Mouse (Mus musculus) urinary bladder, adult 2 months (tissue): ENCODE results near the gene Tom1l2. TPM values are rescaled to one million over a fixed set of nuclear protein-coding genes. Genes with fewer than 3 reads are reported as not detected.

ENCODE experiments used
- DNase-seq: peaks from one replicate; pipeline ENCODE4 v3.0.0; 2022; ENCODE audit warnings: low spot score
- polyA plus RNA-seq: library from polyadenylated mRNA; depleted of rRNA; stranded (reverse); fragments of >200 nt; gene quantifications from 2 replicates; pipeline ENCODE4 v1.2.3, GENCODE M21; 2012; rRNA removed

Tom1l2 gene
- 71.5 and 86.7 TPM in 2 replicates for polyA plus RNA-seq

DNA sequence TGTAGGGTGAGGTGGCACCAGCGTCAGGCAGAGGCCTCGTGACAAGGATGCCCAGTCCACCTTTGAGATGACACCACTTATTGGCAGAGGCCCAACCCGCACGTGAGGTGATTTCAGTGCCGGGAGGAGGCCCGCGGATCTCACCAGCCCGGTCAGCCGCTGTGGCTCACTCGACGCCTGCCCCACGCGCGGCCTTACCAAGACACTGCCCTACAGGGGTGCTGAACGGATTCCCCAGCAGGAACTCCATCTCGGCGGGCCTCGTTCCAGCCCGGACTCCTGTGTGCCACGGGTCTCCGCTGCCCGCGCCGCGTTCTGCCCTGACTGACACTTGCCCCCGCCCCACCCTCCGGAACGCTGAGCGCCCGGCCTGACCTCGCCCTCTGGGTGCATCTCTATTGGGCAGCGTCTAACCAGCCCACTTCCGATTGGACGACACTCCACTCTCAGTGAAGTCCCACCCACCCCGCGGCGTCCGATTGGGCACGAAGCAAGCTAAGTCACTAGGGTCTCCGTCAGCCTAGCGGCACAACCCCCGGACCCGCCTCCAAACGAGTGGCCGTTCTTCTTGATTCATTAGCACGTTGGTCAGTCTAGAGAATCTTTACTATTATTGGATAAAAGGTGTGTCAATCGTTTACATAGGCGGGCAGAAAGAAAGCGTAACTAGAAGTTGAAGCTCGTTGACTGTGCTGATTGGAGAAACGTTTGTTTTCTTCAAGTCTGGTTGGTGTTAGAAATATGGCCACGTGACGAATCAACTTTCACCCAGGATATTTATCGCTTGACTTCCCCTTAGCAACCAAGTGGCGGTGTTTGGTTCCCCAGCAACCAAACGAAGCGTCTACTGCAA lies at the start of gene Tom1l2, which contains the start of gene Drc3:
Tom1l2 (minus strand) TSS at position 347 of the 853 bp plus-strand sequence.
Drc3 (plus strand) TSS at position 771 of the 853 bp plus-strand sequence.
- DNase-seq = peak; percentile 97

DNA sequence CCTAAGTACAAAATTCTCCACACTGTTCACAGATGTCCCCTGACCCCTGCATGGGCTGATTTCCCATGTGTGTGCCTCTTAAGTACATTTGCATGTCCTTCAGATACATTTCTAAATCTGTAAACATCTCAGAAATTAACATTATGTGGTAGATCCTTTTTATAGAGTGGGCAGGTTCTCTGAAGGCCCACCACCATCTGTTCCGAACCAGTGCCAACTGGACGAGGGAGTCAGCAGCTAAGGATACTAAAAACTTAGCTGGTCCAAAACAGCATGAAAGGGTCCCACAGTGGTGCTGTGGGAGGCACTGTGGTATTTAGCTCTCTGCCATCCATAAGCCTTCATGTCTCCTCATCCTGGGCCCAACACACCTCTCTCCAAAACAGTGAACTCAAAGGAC lies 44.5 kb upstream of the Tom1l2 start:
- DNase-seq = no peak

GRCm38 (mm10) chr11:60396546-60396945 lies 43.8 kb upstream of the Tom1l2 start:
- DNase-seq = no peak

- no peak for DNase-seq
These were observed 38.6 kb upstream of the Tom1l2 start for GRCm38 (mm10) chr11:60391346-60391745.

DNA sequence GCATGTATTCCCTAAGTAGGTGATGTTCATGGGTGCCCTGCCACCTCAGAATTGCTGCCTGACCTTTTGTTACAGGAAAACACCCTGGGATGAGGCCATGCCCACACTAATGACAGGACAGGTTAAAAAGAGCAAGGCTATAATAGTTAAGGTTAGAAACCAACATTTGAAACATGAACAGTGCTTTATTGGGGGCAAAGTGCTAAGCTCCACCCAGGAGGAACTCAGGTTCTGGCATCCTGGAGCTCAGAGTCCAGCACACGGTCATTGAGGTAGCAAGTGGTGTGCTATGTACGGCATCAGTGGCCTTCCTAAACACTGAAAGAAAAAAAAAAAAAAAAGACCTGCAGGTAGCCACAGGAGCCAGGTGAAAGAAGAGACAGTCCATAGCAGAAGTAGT lies 35.2 kb upstream of the Tom1l2 start:
- DNase-seq = no peak

DNA sequence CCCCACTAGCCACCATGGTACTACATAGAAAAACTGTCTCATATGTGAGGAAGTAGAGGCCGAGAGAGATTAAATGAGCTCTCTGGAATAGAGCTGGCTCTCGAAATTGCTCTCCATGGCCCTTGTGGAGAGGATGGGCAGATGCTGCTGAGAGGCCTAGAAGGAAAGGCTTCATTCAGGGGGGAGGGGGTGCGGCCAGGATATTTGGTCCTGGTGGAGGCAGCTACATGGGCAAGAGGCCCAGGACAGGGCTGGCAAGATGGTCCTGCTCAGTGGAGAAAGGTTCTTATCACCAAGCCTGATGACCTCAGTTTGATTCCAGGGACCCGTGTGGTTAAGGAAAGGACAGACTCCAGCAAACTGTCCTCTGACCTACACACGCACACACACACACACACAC lies 33.2 kb upstream of the Tom1l2 start:
- DNase-seq = no peak

DNA sequence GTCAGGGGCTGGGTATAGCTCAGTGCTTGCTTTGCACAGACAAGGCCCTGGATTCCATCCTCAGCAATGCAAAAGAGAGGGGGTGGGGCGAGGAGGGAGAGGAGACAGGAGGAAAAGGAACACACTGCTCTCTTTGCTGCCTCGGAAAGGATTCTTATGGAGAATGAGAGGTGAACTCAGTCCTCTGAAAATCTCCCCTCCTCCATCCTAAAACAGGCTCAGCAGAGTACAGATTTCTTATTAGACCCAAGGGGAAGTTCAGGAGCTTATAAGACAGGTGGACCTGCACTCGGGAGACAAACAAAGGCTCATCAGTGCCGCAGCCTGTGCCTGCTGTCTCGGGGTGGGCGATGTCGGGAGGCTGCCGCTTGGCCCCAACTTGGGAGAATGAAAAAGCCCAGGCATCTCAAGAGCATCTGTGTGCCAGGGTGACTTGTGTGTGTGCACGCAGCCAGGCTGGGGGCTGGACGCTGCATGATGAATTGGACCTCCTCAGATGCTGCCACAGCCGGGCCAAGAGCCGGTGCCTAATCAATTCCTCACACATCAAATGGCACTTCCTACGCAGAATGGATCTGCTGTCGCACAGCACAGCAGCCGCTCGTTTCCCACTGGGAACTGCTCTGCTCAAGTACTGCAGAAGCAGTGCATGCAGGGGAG lies 32.2 kb upstream of the Tom1l2 start:
- no peak for DNase-seq

GRCm38 (mm10) chr11:60383518-60383917 lies 30.8 kb upstream of the Tom1l2 start:
- no peak for DNase-seq

DNA sequence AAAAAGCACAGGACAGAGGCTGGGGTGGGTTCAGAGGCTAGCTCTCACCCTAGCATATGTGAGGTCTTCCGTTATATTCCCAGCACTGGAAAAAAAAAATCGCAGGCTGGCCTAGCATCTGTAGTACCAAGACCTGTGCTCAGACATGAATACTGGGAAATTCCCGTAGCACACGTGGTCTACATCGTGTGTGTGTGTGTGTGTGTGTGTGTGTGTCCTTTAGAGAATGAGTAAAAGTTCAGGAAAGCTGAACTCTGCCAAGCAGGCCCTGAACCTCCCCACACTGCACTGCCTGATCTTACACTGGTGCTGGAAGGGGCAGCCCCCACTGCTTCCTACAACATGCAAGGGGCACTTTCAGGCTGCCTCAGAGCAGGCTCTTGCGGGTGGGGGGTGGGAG lies 21.8 kb upstream of the Tom1l2 start:
- DNase-seq = no peak

- no peak for DNase-seq
These were observed 17.7 kb upstream of the Tom1l2 start for GRCm38 (mm10) chr11:60370431-60370830.

DNA sequence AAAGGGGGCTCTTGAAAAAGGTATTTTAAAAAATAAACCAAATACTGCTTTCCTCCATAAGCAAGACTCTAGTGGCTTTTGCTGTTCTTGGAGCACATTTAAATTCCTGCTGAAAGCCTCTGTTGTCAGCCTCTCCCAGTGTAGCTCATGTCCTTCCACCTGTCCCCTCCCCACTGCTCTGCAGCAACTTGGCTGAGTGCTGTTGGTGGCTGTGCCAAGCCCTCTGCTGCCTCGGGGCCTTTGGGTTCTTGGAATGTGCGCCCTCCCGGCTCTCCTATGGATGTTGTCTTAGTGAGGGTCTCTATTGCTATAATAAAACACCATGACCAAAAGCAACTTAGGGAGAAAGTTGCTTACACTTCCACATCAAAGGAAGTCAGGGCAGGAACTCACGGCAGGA lies 16.7 kb upstream of the Tom1l2 start:
- DNase-seq = no peak

GRCm38 (mm10) chr11:60368909-60369308 lies 16.2 kb upstream of the Tom1l2 start:
- no peak for DNase-seq

- no peak for DNase-seq
These were observed 14.6 kb upstream of the Tom1l2 start for GRCm38 (mm10) chr11:60367256-60367655.

GRCm38 (mm10) chr11:60366239-60367019 lies 13.7 kb upstream of the Tom1l2 start:
- DNase-seq = no peak

DNA sequence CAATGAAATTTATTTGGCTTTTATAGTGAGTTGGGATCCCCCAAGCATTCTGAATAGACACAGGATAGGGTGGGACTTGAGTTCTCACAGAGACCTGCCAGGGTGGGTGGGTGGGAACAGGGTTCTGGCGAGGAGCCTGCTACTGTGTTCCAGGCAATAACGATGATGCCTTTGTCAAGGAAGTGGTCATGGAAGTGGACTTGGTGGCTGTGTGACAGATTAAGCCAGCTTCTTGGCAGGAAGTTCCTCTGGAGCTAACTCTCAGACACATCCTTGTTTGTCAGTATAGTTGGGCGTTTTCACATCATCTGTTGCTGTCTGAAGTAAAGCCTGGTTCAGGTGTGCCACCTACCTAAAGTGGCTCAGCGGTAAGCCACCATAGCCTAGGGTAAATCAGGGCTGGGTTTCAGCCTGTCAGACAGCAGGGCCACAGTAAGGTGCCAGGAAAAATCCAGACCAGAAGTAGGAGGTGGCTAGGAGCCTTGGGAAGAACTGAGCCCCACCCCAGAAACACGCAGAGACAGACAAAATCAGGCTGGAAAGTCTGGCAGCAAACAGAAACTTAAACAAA lies 8.0 kb upstream of the Tom1l2 start:
- no peak for DNase-seq

DNA sequence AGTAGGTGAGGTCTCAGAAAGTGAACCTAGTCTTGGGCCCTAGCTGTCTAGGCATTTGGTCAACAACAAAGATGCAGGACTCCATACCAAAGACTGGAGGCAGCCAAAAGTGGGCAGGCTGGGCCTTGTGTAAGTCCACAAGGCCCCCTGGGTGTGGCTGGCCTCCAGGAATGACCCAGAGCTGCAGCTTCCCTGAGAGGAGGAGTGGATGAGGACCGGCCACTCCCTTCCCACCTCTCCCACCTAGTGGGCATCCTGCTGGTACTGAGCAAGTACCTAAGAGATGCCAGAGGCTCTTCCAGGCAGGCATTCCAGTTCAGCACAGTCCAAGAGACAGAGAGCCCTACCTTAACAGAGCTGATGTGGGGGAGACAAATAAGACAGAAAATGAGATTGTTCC lies 7.2 kb upstream of the Tom1l2 start:
- no peak for DNase-seq

DNA sequence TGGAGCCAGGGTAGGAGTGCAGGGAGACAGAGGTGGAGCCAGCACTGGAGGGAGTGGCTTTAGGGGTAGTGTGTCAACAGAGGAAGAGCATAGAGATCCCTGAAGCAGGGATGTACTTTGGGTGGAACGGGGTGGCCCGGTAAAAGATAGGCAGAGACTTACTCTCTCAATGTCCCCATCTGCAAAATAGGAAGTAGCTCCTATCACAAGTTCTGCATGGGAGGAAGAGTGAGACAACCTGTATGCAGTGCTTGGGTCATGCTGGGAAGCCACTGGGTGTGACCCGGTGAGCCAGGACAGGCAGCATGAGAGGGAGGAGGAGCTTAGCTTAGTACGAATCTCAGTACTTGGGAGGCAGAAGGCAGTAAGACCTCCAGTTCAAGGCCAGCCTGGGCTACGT lies 6.4 kb upstream of the Tom1l2 start:
- DNase-seq = no peak

- DNase-seq = no peak
These were observed 5.8 kb upstream of the Tom1l2 start for GRCm38 (mm10) chr11:60358548-60358947.

DNA sequence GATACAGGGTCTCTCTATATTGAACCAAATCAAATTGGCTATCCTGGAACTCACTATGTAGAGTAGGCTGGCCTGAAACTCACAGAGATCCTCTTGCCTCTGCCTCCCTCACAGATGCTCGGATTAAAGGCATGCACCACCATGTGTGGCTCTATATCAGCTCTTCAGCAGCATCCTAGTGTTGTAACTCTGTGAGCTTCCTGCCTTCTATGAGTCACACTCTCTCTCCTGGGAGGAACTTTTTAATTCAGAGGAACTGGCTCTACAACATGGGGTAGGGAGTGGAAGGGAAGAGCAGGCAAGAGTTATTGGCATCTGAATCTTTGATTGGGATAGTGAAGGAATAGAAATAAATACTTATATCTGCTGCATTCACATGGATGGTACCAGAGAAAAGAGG lies 4.4 kb upstream of the Tom1l2 start:
- no peak for DNase-seq

GRCm38 (mm10) chr11:60355952-60356351 lies 3.2 kb upstream of the Tom1l2 start:
- DNase-seq = no peak

DNA sequence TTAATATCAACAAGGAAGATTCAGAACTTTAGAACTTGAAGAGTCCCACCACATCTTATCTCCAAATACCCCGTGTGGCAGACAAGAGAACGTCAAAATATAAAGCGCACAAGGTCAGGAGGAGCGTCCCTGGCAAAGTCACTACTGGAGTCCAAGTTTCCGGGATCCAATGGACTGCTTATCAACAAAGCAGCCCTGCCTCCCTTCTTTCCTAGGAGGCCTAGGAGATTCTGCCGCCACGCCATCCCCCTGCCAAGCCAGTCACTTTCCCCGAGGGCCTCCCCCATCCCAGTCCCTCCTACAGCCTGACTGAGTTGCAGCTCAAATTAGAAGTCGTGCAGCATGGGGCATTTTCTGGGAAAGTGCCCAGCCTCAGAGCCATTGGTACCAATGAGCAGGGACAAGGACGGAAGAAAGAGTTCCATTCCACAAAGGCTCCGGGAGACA lies 757 bp downstream of the Tom1l2 start:
- DNase-seq = no peak

DNA sequence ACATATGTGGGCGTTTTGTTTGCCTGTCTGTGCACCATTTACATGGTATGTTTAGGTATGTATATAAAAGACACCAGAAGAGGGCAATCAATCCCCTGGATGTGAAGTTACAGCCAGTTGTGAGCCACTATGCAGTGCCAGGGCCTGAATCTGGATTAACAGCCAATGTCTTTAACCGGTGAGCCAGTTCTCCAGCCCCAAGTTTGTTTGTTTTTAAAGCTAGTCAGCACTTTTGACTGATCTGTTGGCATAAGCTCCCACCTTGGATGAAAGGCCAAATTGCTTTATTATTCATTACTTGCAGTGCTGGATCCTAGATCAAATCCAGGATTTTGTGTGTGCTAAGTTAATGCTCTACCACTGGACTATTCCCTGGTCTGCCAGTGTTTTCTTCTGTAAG lies 1.3 kb downstream of the Tom1l2 start:
- no peak for DNase-seq
